Mouse (Mus musculus): ENCODE data around the gene Gm3238.
A peak's percentile ranks its signal among the peaks of the same experiment; 100 is the strongest.
"Not testable (repeated sequence)": the region's sequence is repeated elsewhere in the genome, so short reads cannot be mapped to it uniquely, and the experiment has no call there.

Gene Gm3238

GRCm38 (mm10) chr10:77741924-77742688 lies 29.0 kb downstream of the Gm3238 start, which contains the start of gene Gm18596:
Gm18596 (minus strand) TSS chr10:77742638.
- not testable (repeated sequence) for DNase-seq

DNA sequence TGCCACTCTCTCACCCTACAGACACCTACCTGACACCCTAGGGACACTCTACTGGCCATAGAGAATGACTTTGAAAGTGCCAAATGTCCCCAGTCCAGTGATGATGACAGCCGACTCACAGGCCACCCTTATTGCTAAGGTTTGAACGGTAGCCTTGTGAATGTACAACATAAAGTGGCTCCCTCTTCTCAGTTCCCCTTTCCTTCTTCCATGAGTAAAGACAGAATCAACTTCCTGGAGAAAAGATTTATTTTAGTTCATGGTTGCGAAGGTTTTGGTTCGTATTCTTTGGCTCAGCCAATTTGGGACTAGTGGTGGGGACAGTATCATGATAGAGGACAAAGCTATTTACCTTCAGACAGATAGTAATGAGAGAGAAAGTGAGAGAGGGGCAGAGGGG lies 32.2 kb downstream of the Gm3238 start:
- no peak for DNase-seq

DNA sequence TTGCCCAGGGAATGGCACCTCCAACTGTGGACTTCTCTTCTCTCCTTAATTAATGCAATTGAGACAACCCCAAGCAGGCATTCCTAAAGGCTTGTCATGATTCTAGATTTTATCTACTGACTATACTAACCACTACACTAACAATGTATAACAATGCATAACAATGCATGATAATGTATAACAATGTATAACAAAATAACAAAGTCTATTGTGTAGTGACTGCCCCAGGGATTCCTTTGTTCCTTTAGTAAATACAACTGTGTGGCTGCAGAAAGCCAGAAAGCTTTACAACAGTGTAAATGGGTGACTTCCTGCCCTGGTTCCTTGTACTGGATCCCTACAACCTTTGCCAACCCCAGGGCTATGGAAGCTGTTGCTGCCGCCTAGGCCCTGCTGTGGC lies 35.2 kb downstream of the Gm3238 start:
- no peak for DNase-seq

- DNase-seq: peak in 1 of 2 experiments; percentile 5
Measured at GRCm38 (mm10) chr10:77729241-77729640, 41.9 kb downstream of the Gm3238 start.

DNA sequence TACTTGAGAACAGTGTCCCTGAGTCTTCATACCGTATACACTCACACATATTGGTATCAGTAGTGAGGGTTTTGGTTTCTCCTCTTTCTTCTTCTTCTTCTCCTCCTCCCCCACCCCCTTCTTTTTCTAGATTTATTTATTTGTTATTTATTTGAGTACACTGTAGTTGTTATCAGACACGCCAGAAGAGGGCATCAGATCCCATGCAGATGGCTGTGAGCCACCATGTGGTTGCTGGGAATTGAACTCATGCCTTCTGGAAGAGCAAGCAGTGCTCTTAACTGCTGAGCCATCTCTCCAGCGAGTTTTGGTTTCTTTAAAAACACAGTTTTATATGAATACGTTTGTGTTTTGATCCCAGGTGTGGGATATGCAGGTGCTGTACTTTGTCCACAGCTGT lies 42.8 kb downstream of the Gm3238 start:
- DNase-seq: no peak

DNA sequence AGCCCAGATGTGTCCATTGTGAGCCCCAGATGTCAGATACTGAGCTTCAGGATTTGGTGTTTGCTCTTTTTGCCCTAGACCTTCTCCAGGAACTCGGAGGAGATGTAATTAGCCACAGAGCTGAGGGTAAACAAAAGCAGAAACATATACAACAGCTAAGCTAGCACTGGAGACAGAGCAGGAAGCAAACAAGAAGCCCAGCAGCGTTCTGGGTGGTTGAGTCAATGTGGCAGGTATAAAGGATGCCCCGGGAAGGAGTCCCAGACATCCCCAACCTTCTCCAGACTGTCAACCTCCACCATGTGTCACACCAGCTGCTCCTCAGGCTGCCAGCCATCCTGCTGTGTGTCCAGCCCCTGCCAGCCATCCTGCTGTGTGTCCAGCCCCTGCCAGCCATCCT lies 44.9 kb downstream of the Gm3238 start, which contains the start of gene Gm10100:
Gm10100 (plus strand) TSS at position 301 of the 400 bp plus-strand sequence.
- DNase-seq: no peak

DNA sequence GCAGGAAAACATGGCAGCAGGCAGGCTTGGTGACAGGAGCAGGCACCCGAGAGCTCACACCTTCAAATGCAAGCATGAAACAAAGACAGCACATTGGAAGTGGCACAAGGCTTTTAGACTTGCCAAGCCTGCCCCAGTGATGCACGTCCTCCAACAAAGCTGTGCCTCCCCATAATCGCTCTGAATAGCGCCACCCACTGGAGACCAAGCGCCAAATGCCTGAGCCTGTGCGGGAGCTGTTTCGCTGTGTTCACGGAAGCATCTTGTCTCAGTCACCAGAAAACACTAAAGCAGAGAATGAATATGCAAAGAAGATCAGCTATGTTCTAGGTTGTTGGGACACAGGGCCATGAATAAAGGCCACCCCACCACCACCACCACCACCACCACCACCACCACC lies 46.3 kb downstream of the Gm3238 start:
- DNase-seq: no peak
